Mouse (Mus musculus) embryonic fibroblast, embryonic 13.5 days (primary cell): ENCODE measurements around the gene Cadps.

Experiments
- CTCF ChIP-seq: IDR thresholded peaks from 2 replicates; pipeline ENCODE4 v1.5.1; 2011; ENCODE audit warnings: mild to moderate bottlenecking, control low read depth, low read length, moderate library complexity, borderline replicate concordance; ENCODE audit not compliant: insufficient read depth
- POLR2A ChIP-seq: IDR thresholded peaks from 2 replicates; pipeline ENCODE4 v1.6.1; 2011; ENCODE audit warnings: low read depth, mild to moderate bottlenecking, control low read depth, low read length, moderate library complexity

DNA sequence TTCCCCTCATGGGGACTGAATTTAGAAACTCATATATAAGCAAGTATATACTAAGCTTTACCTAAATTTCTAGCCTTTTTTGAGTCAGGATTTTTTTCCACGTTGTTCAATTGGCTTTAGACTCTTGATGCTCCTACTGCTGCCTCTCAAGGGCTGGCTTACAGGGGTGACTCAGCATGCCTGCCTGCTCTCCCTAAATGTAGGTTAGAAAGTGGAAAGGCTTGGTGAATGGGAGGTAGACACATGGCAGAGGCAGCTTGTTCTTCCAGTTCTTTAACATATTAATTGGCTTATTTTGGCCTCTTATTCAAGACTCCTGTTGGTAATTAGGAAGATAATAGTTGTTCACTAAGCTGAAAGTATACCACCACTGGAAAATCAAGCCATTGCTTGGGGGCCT lies 132.7 kb downstream of the Cadps start:
- TF ChIP-seq CTCF (no peak), POLR2A (no peak)
